Mouse (Mus musculus) C2C12 (cell line): ENCODE data around the gene Ppp2r3c.

Experiments used
- CEBPB ChIP-seq: IDR thresholded peaks from one replicate; pipeline ENCODE4 v1.6.1; 2011; ENCODE audit warnings: low read depth, mild to moderate bottlenecking, control low read depth, moderate library complexity
- CTCF ChIP-seq: IDR thresholded peaks from one replicate; pipeline ENCODE4 v1.5.1; 2011; ENCODE audit not compliant: control insufficient read depth, insufficient read depth, insufficient read length
- FOSL1 ChIP-seq: IDR thresholded peaks from one replicate; pipeline ENCODE4 v1.8.0; 2011; ENCODE audit warnings: mild to moderate bottlenecking, low read length; ENCODE audit not compliant: poor library complexity, insufficient read depth, severe bottlenecking
- MAX ChIP-seq: IDR thresholded peaks from one replicate; pipeline ENCODE4 v1.6.1; 2011; ENCODE audit warnings: mild to moderate bottlenecking, control low read depth
- MYOD1 ChIP-seq: IDR thresholded peaks from one replicate; pipeline ENCODE4 v1.6.1; 2011; ENCODE audit warnings: low read depth; ENCODE audit not compliant: control insufficient read depth, insufficient read length
- MYOG ChIP-seq: IDR thresholded peaks from one replicate; pipeline ENCODE4 v1.6.1; 2011; ENCODE audit not compliant: control insufficient read depth, insufficient read length; ENCODE audit errors: extremely low read depth
- USF1 ChIP-seq: IDR thresholded peaks from one replicate; pipeline ENCODE4 v1.6.1; 2011; ENCODE audit warnings: low read depth, mild to moderate bottlenecking, control low read depth, moderate library complexity

- TF ChIP-seq CTCF (no peak), MYOG (no peak), USF1 (no peak), FOSL1 (no peak), MAX (no peak), CEBPB (no peak), MYOD1 (no peak)
Observed at GRCm38 (mm10) chr12:55344583-55344982, 41.8 kb upstream of the Ppp2r3c start.
